ENCODE assay signal across 20 mouse cellular contexts in the genomic region with DNA sequence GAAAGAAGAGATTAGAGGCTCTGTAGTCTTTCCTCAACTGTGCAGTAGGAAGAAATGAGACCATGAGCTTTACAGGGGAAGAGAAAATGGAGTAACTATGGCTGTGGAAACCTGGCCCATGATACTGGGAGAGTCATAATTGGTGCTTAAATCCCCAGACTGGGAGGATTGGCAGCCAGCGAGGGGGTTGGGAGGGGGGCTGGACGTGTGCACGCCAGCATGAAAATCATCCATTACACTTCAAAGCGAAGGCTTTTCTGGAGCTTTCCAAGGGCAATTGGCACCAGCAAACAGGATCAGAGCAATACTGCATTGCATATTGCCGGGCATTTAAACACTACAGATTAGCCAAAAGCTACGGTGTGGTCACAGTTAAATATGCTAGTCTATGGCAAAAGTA.
"Had no signal": no experiment of that assay in that cellular context is flagged by ENCODE, and none has a peak within 500 bp of the region (broad histone marks: within the 10 kb centered on the region; RNA-seq: fewer than 3 reads in every experiment).

No protein-coding gene starts in this region.

- H3K9me3 ChIP-seq: midbrain, embryonic 10.5 days; midbrain, embryonic 12.5 days; neural tube, embryonic 13.5 days; neural tube, embryonic 15.5 days; stomach, embryonic 15.5 days had no signal

- H3K4me2 ChIP-seq: lung, embryonic 14.5 days; midbrain, embryonic 12.5 days; neural tube, embryonic 13.5 days; neural tube, embryonic 15.5 days; stomach, embryonic 15.5 days had no signal

- H3K9ac ChIP-seq: lung, embryonic 14.5 days; midbrain, embryonic 12.5 days; neural tube, embryonic 13.5 days; neural tube, embryonic 15.5 days; stomach, embryonic 15.5 days had no signal

- H3K36me3 ChIP-seq: midbrain, embryonic 10.5 days; midbrain, embryonic 12.5 days; neural tube, embryonic 13.5 days; neural tube, embryonic 15.5 days; stomach, embryonic 15.5 days had no signal

- H3K4me1 ChIP-seq: midbrain, embryonic 10.5 days; midbrain, embryonic 12.5 days; neural tube, embryonic 15.5 days; stomach, embryonic 15.5 days had no signal

- H3K27me3 ChIP-seq: midbrain, embryonic 12.5 days; neural tube, embryonic 13.5 days; neural tube, embryonic 15.5 days; stomach, embryonic 15.5 days had no signal

- H3K27ac ChIP-seq: midbrain, embryonic 10.5 days; midbrain, embryonic 12.5 days; neural tube, embryonic 13.5 days; neural tube, embryonic 15.5 days; stomach, embryonic 15.5 days; stomach, postnatal 0 days had no signal

- ATAC-seq: midbrain, embryonic 16.5 days had no signal

- H3K4me3 ChIP-seq: midbrain, embryonic 10.5 days; midbrain, embryonic 12.5 days; myocyte; neural tube, embryonic 13.5 days; neural tube, embryonic 15.5 days; stomach, embryonic 15.5 days had no signal

- DNase-seq: lung, embryonic 14.5 days; lung, postnatal 10 days; lung, postnatal 4 days; midbrain, embryonic 14.5 days; retina, postnatal 1 day; right cerebral cortex, adult 18-20 months; right cerebral cortex, postnatal 25 days; right cerebral cortex, postnatal 4 days; spleen, adult 18-20 months; thymus, adult 2 months; thymus, postnatal 25 days; thymus, postnatal 4 days had no signal
